Mouse (Mus musculus): ENCODE measurements around the gene Pik3c2b. TPM values are rescaled to one million over a fixed set of nuclear protein-coding genes. Genes with fewer than 3 reads are reported as not detected.
A peak's percentile ranks its signal among the peaks of the same experiment; 100 is the strongest.
"Not testable (repeated sequence)": the region's sequence is repeated elsewhere in the genome, so short reads cannot be mapped to it uniquely, and the experiment has no call there.

The Pik3c2b gene
- polyA plus RNA-seq, 1 experiment: 15.5 TPM

- DNase-seq: no peak
- H3K27me3 ChIP-seq (ENCODE audit: control insufficient read depth, insufficient read depth, low read length): no peaks in the 10 kb centered on the region
- 83% methylated on average over 2 of the region's 2 CpGs for WGBS
- H3K4me3 ChIP-seq (replicated peaks; ENCODE audit: insufficient read depth, low read depth, low read length): no peak overlapping the region
- no peak overlapping the region for H3K27ac ChIP-seq (ENCODE audit: insufficient read depth, low read length)
- TF ChIP-seq CTCF (IDR thresholded peaks at IDR 0.05; ENCODE audit: borderline replicate concordance, insufficient read depth, low read depth, low read length) (no peak), POLR2A (IDR thresholded peaks at IDR 0.05; ENCODE audit: borderline replicate concordance, insufficient read depth, low read length) (no peak)
- H3K4me1 ChIP-seq (ENCODE audit: control insufficient read depth, insufficient read depth, low read length): no peaks in the 10 kb centered on the region
Observed at GRCm38 (mm10) chr1:133018580-133018979, 26.9 kb upstream of the Pik3c2b start.

- H3K4me1 ChIP-seq (ENCODE audit: control insufficient read depth, insufficient read depth, low read length): no peaks in the 10 kb centered on the region
- no peak overlapping the region for H3K4me3 ChIP-seq (replicated peaks; ENCODE audit: insufficient read depth, low read depth, low read length)
- TF ChIP-seq CTCF (IDR thresholded peaks at IDR 0.05; ENCODE audit: borderline replicate concordance, insufficient read depth, low read depth, low read length) (no peak), POLR2A (IDR thresholded peaks at IDR 0.05; ENCODE audit: borderline replicate concordance, insufficient read depth, low read length) (no peak)
- no peak for DNase-seq
- H3K27ac ChIP-seq (ENCODE audit: insufficient read depth, low read length): no peak overlapping the region
- no peaks in the 10 kb centered on the region for H3K27me3 ChIP-seq (ENCODE audit: control insufficient read depth, insufficient read depth, low read length)
Observed at GRCm38 (mm10) chr1:133019312-133019711, 26.2 kb upstream of the Pik3c2b start.

GRCm38 (mm10) chr1:133020137-133020894 lies 25.2 kb upstream of the Pik3c2b start:
- WGBS: 73% methylated on average over 3 of the region's 3 CpGs
- Histone ChIP-seq H3K4me1 (ENCODE audit: control insufficient read depth, insufficient read depth, low read length) (no peaks in the 10 kb centered on the region), H3K27ac (ENCODE audit: insufficient read depth, low read length) (no peak overlapping the region), H3K27me3 (ENCODE audit: control insufficient read depth, insufficient read depth, low read length) (no peaks in the 10 kb centered on the region), H3K4me3 (replicated peaks; ENCODE audit: insufficient read depth, low read depth, low read length) (no peak overlapping the region)
- TF ChIP-seq POLR2A (IDR thresholded peaks at IDR 0.05; ENCODE audit: borderline replicate concordance, insufficient read depth, low read length): no peak
- no peak for TF ChIP-seq CTCF (IDR thresholded peaks at IDR 0.05; ENCODE audit: borderline replicate concordance, insufficient read depth, low read depth, low read length)
- no peak for DNase-seq

- WGBS: 92% methylated on average over 7 of the region's 7 CpGs
- Histone ChIP-seq H3K27ac (ENCODE audit: insufficient read depth, low read length) (no peak overlapping the region), H3K4me1 (ENCODE audit: control insufficient read depth, insufficient read depth, low read length) (no peaks in the 10 kb centered on the region), H3K4me3 (replicated peaks; ENCODE audit: insufficient read depth, low read depth, low read length) (no peak overlapping the region), H3K27me3 (ENCODE audit: control insufficient read depth, insufficient read depth, low read length) (no peaks in the 10 kb centered on the region)
- no peak for DNase-seq
- TF ChIP-seq POLR2A (IDR thresholded peaks at IDR 0.05; ENCODE audit: borderline replicate concordance, insufficient read depth, low read length) (no peak), CTCF (IDR thresholded peaks at IDR 0.05; ENCODE audit: borderline replicate concordance, insufficient read depth, low read depth, low read length) (no peak)
Observed at GRCm38 (mm10) chr1:133021391-133021790, 24.1 kb upstream of the Pik3c2b start.

GRCm38 (mm10) chr1:133021971-133022370 lies 23.5 kb upstream of the Pik3c2b start:
- DNase-seq; H3K4me1 ChIP-seq (ENCODE audit: control insufficient read depth, insufficient read depth, low read length); H3K4me3 ChIP-seq (replicated peaks; ENCODE audit: insufficient read depth, low read depth, low read length); H3K27me3 ChIP-seq (ENCODE audit: control insufficient read depth, insufficient read depth, low read length); H3K27ac ChIP-seq (ENCODE audit: insufficient read depth, low read length): not testable (repeated sequence)
- 99% methylated on average over 2 of the region's 2 CpGs for WGBS

GRCm38 (mm10) chr1:133023723-133024122 lies 21.7 kb upstream of the Pik3c2b start:
- H3K27ac ChIP-seq (ENCODE audit: insufficient read depth, low read length); H3K4me3 ChIP-seq (replicated peaks; ENCODE audit: insufficient read depth, low read depth, low read length): not testable (repeated sequence)
- WGBS: 89% methylated on average over 3 of the region's 3 CpGs

GRCm38 (mm10) chr1:133024426-133024825 lies 21.0 kb upstream of the Pik3c2b start:
- H3K27me3 ChIP-seq (ENCODE audit: control insufficient read depth, insufficient read depth, low read length): no peaks in the 10 kb centered on the region
- no peak for TF ChIP-seq POLR2A (IDR thresholded peaks at IDR 0.05; ENCODE audit: borderline replicate concordance, insufficient read depth, low read length)
- TF ChIP-seq CTCF (IDR thresholded peaks at IDR 0.05; ENCODE audit: borderline replicate concordance, insufficient read depth, low read depth, low read length): no peak
- DNase-seq: no peak
- H3K4me3 ChIP-seq (replicated peaks; ENCODE audit: insufficient read depth, low read depth, low read length): peak overlapping the region; percentile 92
- no peak overlapping the region for H3K27ac ChIP-seq (ENCODE audit: insufficient read depth, low read length)
- no peaks in the 10 kb centered on the region for H3K4me1 ChIP-seq (ENCODE audit: control insufficient read depth, insufficient read depth, low read length)
- WGBS: 23% methylated on average over 7 of the region's 7 CpGs

More at GRCm38 (mm10) chr1:133023723-133024122, 21.7 kb upstream of the Pik3c2b start:
- not testable (repeated sequence) for DNase-seq; H3K4me1 ChIP-seq (ENCODE audit: control insufficient read depth, insufficient read depth, low read length); H3K27me3 ChIP-seq (ENCODE audit: control insufficient read depth, insufficient read depth, low read length)

GRCm38 (mm10) chr1:133025051-133025795 lies 20.2 kb upstream of the Pik3c2b start:
- WGBS: 1% methylated on average over 40 of the region's 40 CpGs

GRCm38 (mm10) chr1:133025796-133026190 lies 19.7 kb upstream of the Pik3c2b start:
- peak overlapping the region; percentile 92 for H3K4me3 ChIP-seq (replicated peaks; ENCODE audit: insufficient read depth, low read depth, low read length)
- not testable (repeated sequence) for H3K27me3 ChIP-seq (ENCODE audit: control insufficient read depth, insufficient read depth, low read length); H3K27ac ChIP-seq (ENCODE audit: insufficient read depth, low read length); DNase-seq; H3K4me1 ChIP-seq (ENCODE audit: control insufficient read depth, insufficient read depth, low read length)
- WGBS: 17% methylated on average over 22 of the region's 23 CpGs

More at GRCm38 (mm10) chr1:133025051-133025795, 20.2 kb upstream of the Pik3c2b start:
- TF ChIP-seq POLR2A (IDR thresholded peaks at IDR 0.05; ENCODE audit: borderline replicate concordance, insufficient read depth, low read length) (peak; percentile 44; the same call in 1 of the 2 replicates), CTCF (IDR thresholded peaks at IDR 0.05; ENCODE audit: borderline replicate concordance, insufficient read depth, low read depth, low read length) (no peak)
- no peaks in the 10 kb centered on the region for H3K27me3 ChIP-seq (ENCODE audit: control insufficient read depth, insufficient read depth, low read length)
- peak overlapping the region; percentile 92 for H3K4me3 ChIP-seq (replicated peaks; ENCODE audit: insufficient read depth, low read depth, low read length)
- no peaks in the 10 kb centered on the region for H3K4me1 ChIP-seq (ENCODE audit: control insufficient read depth, insufficient read depth, low read length)
- peak; percentile 86 to 90 for DNase-seq
- peak overlapping the region; percentile 70 for H3K27ac ChIP-seq (ENCODE audit: insufficient read depth, low read length)
